Mouse (Mus musculus) Patski (cell line): ENCODE results near the gene Zmiz1. TPM values are rescaled to one million over a fixed set of nuclear protein-coding genes. Genes with fewer than 3 reads are reported as not detected.

Experiments used
- ATAC-seq: fragments of 100-300 bp; one replicate; pipeline ENCODE4 v1.8.0; 2021
- CTCF ChIA-PET: fragments of 350-600 bp; sonication (Branson Sonifier 250); formaldehyde crosslinking; loops from one replicate; lab custom pipeline; 2022; ENCODE audit warnings: inconsistent platforms; lab: Charles Lee
- POLR2A ChIA-PET: fragments of 350-600 bp; sonication (Branson Sonifier 250); formaldehyde crosslinking; loops from one replicate; lab custom pipeline; 2022; ENCODE audit warnings: antibody characterized with exemption, inconsistent platforms; lab: Charles Lee
- DNase-seq: peaks from one replicate; pipeline ENCODE4 v3.0.0-alpha.2; 2011; ENCODE audit warnings: low read depth, low spot score
- H3K27me3 ChIP-seq: fragments of 371-371 bp; one replicate; pipeline ENCODE4 v1.5.1; 2021
- CTCF ChIP-seq: fragments of 100-300 bp; IDR thresholded peaks from one replicate; pipeline ENCODE4 v1.5.1; 2021
- in situ Hi-C: fragments of 300-500 bp; cut with MboI; formaldehyde crosslinking; loops from 3 replicates; pipeline ENCODE4 v1.11.1; 2018; ENCODE audit warnings: low pct_unique_long_range_greater_than_20kb, mixed read lengths
- polyA plus RNA-seq: library from polyadenylated mRNA; unstranded; gene quantifications from one replicate; pipeline ENCODE4 v1.2.3, GENCODE M21; 2021

Gene Zmiz1
- polyA plus RNA-seq, 1 experiment from 2014 or later: 55.2 TPM

- ATAC-seq (no peak), DNase-seq (no peak)
- H3K27me3 ChIP-seq: no peaks in the 10 kb centered on the region
- in situ Hi-C loops: no loop called here
- POLR2A ChIA-PET: no interaction called here
- CTCF ChIA-PET: no interaction called here
- TF ChIP-seq CTCF: no peak
Observed at GRCm38 (mm10) chr14:25614684-25615083, 155.7 kb downstream of the Zmiz1 start.

- TF ChIP-seq CTCF: no peak
- DNase-seq (no peak), ATAC-seq (no peak)
- ChIA-PET CTCF (no interaction called here), POLR2A (no interaction called here)
- H3K27me3 ChIP-seq: no peaks in the 10 kb centered on the region
- in situ Hi-C loops: no loop called here
Observed at GRCm38 (mm10) chr14:25615602-25616001, 156.6 kb downstream of the Zmiz1 start.

- POLR2A ChIA-PET: interaction anchor here (1.0 kb wide), 1 partner anchor 18 kb away, joined by 3 read pairs; no protein-coding TSS in a partner anchor
- ATAC-seq (no peak), DNase-seq (no peak)
- in situ Hi-C loops: no loop called here
- no peaks in the 10 kb centered on the region for H3K27me3 ChIP-seq
- CTCF ChIA-PET: no interaction called here
- TF ChIP-seq CTCF: no peak
Observed at GRCm38 (mm10) chr14:25616009-25616723, 157.2 kb downstream of the Zmiz1 start.

DNA sequence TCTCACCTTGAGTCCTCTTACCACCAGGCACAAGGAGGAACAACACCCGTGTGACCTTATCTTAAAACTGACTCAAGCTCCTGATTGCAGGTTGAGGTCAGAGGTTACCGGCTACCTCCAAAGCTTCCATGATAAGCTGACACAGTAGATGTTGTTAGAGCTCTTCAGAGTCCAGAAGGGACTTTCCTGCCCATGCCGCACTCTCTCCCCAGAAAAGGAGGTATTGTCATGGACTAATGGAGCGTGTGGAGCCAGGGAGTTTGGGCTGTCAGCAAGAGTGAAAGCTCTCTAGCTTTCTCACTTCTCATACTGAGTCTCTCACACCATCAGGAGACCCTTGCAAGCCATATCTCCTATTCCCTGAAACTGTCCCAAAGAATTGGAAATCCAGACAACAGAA, 158.3 kb downstream of the Zmiz1 start:
- in situ Hi-C loops: no loop called here
- H3K27me3 ChIP-seq: no peaks in the 10 kb centered on the region
- no peak for TF ChIP-seq CTCF
- ChIA-PET CTCF (interaction anchor here (1.0 kb wide), 1 partner anchor 18 kb away, joined by 3 read pairs; no protein-coding TSS in a partner anchor), POLR2A (interaction anchor here (1.0 kb wide), 1 partner anchor 17 kb away, joined by 3 read pairs; no protein-coding TSS in a partner anchor)
- ATAC-seq (no peak), DNase-seq (no peak)

DNA sequence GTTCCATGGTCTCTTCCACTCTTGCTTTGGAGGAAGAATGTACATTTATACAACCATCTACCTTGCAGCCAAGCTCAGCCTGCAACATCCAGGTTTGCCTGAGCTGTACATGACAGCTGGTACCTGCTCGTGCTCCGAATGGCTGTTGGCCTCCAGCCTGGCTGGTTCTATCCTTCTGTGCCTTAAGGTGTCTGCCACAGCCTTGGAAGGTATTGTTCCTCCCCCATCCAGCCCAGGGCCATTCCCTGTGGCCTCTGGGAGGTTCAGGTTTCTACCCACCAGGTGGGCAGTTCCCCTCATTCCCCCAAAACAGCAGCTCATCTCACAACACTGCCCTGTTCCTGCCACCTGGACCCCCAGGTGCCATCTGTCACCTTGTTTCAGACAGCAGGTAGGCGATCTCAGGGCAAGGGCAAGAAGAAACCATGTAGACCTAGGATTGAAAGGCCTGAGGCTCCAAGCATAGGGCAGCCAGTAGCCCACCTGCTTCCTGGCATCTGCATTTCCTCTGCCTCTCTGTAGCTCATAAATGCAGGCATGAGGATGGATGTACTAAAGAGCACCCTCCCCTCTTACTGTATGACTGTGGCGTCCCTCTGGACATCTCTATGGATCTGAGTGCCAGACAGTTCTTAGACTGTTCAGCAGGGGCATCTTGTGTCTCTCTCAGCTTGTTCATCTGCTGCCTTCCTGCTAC, 160.2 kb downstream of the Zmiz1 start:
- ATAC-seq (no peak), DNase-seq (no peak)
- POLR2A ChIA-PET: interaction anchor here (1.2 kb wide), 1 partner anchor 13 kb away, joined by 3 read pairs; no protein-coding TSS in a partner anchor
- CTCF ChIA-PET: no interaction called here
- H3K27me3 ChIP-seq: no peaks in the 10 kb centered on the region
- no peak for TF ChIP-seq CTCF
- in situ Hi-C loops: no loop called here

- CTCF ChIA-PET: interaction anchor here (1.6 kb wide), 1 partner anchor 13 kb away, joined by 6 read pairs; no protein-coding TSS in a partner anchor
- in situ Hi-C loops: no loop called here
- no peak for ATAC-seq
- POLR2A ChIA-PET: no interaction called here
- no peak for TF ChIP-seq CTCF
- no peaks in the 10 kb centered on the region for H3K27me3 ChIP-seq
- no peak for DNase-seq
Observed at GRCm38 (mm10) chr14:25620766-25621165, 161.8 kb downstream of the Zmiz1 start.

DNA sequence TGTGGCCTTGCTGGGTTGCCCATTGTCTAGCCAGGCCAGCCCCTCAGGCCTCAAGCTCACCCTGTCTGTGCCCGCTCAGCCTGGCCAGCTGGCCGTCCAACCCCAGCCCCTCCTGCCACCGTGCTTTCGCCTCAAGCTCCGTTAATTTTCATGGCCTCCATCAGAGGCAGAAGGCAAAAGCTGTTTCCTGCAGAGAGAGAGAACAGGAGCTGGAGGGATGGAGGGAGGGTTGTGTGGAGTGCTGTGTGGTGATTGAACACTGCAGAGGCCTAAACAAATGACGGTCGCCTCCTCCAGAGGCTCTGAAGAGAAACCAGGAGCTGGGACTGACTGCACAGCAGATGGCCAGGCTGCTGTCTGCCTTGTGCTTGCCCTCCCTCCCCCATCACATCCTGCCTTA, 164.7 kb downstream of the Zmiz1 start:
- TF ChIP-seq CTCF: no peak
- no peak for ATAC-seq

GRCm38 (mm10) chr14:25624659-25625058, 165.7 kb downstream of the Zmiz1 start:
- POLR2A ChIA-PET: no interaction called here
- in situ Hi-C loops: no loop called here
- CTCF ChIA-PET: no interaction called here

More for the DNA sequence above, 164.7 kb downstream of the Zmiz1 start:
- ChIA-PET CTCF (no interaction called here), POLR2A (no interaction called here)
- no peak for DNase-seq
- in situ Hi-C loops: no loop called here
- no peaks in the 10 kb centered on the region for H3K27me3 ChIP-seq

DNA sequence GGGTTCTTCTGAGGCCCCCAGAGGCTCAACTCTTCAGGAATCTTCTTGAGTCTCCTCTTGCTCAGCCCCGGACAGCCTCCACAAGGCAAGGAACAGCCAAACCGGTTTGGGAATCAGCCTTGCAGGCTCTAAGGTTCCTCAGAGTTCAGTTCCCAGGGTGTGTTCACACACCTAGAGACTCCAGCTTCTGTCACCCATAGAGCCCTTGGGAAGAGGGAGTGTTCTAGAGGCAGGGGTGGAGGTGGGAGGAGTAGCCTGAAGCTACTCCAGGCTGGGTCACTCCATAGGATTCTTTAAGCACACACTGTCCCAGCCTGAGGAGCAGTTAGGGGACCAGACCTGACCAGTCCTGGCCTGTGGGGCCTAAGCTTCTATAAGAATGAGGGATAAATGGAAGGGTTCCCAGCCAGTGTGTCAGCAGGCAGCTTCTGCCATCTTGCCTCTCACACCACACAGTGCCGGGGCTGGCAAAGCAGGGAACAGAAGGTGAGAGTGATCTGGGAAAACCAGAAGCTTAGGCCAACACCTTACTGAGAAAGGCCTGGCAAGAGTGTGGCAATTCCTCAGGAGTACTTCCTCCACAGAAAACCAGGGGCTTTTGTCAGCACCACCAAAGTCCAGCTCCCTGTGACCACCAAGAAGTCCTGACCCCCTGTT, 168.7 kb downstream of the Zmiz1 start:
- DNase-seq (no peak), ATAC-seq (no peak)
- ChIA-PET POLR2A (no interaction called here), CTCF (interaction anchor here (1.2 kb wide), 1 partner anchor 19 kb away, joined by 4 read pairs; no protein-coding TSS in a partner anchor)
- H3K27me3 ChIP-seq: no peaks in the 10 kb centered on the region
- in situ Hi-C loops: no loop called here
- TF ChIP-seq CTCF: no peak

More at GRCm38 (mm10) chr14:25624659-25625058, 165.7 kb downstream of the Zmiz1 start:
- TF ChIP-seq CTCF: no peak
- no peaks in the 10 kb centered on the region for H3K27me3 ChIP-seq
- DNase-seq (no peak), ATAC-seq (no peak)

DNA sequence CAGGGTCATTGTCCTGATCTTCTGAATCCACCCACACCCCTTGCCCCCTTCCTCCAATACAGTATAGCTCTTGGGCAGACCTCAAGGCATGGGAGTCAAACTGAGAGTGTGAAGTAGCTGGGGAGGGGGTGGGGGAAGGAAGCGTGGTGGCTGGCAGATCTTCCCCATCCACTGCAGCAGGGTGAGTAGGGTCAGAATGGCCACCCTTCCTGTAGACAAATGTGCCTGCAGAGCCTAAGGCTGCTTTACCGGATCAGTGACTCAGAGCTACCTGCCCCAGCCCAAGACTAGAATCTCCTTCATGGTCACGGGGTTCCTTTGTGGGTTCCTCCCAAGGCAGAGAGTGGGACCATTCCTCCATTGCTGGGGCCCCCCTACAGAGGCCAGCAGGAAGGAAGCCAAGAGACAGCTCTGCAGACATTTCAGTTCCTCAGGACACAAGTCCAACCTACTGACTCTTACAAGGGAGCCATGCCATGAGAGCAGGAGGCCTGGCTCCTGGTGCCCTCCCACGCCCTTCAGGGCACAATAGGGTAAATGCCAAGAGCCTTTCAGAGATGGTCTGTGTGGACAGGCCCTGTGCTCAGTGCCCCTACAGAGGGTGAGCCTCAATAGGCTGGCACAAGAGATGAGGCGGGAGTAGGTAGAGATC, 169.6 kb downstream of the Zmiz1 start:
- ChIA-PET CTCF (interaction anchor here (1.2 kb wide), 1 partner anchor 18 kb away, joined by 4 read pairs; no protein-coding TSS in a partner anchor), POLR2A (interaction anchor here (1.3 kb wide), 1 partner anchor 10 kb away, joined by 3 read pairs; no protein-coding TSS in a partner anchor)
- ATAC-seq (no peak), DNase-seq (no peak)
- H3K27me3 ChIP-seq: no peaks in the 10 kb centered on the region
- TF ChIP-seq CTCF: no peak
- in situ Hi-C loops: no loop called here
